Mouse (Mus musculus) kidney, postnatal 4 days (tissue): ENCODE measurements around the gene Ear1.
"Not testable (repeated sequence)": the region's sequence is repeated elsewhere in the genome, so short reads cannot be mapped to it uniquely, and the experiment has no call there.

Experiments used
- DNase-seq, 2 experiments: peaks; one replicate each; pipeline ENCODE4 v3.0.0; 2021; ENCODE audit warnings: mixed read lengths in 2 of 2

The Ear1 gene

GRCm38 (mm10) chr14:43796069-43796904 lies 79.0 kb downstream of the Ear1 start:
- no peak for DNase-seq

- peak in 1 of 2 experiments; percentile 1 for DNase-seq
These were observed 81.5 kb downstream of the Ear1 start for GRCm38 (mm10) chr14:43793811-43794210.

- DNase-seq = not testable (repeated sequence)
These were observed 90.7 kb downstream of the Ear1 start, which contains the start of gene Gm8180 for GRCm38 (mm10) chr14:43784645-43785044. Gene Gm8180, minus strand, starts transcription at chr14:43784745.
